Mouse (Mus musculus): ENCODE measurements at regions not wholly inside any gene's neighbourhood (a gene's known extent, or its start where the extent isn't known, plus 50 kb on each side); places are given as distances from the start of the nearest gene placed in this dataset.

- no peak for TF ChIP-seq CTCF (IDR thresholded peaks at IDR 0.05; ENCODE audit: borderline replicate concordance, insufficient read depth, low read depth, low read length)
- TF ChIP-seq POLR2A (IDR thresholded peaks at IDR 0.05; ENCODE audit: borderline replicate concordance, insufficient read depth, low read length), result no peak
Observed at GRCm38 (mm10) chr3:53315449-53315848, 147.7 kb downstream of the Nhlrc3 start.
